Mouse (Mus musculus): ENCODE measurements around the gene Ccnf.

- TF ChIP-seq SMC3 (IDR thresholded peaks at IDR 0.05; ENCODE audit: low read depth, low read length) (no peak), CTCF (IDR thresholded peaks at IDR 0.05 in 2 of 3, conservative IDR thresholded peaks at IDR 0.05 in 1 of 3; ENCODE audit: control insufficient read depth in 1 of 3, insufficient read depth in 1 of 3, low read depth in 2 of 3, low read length in 3 of 3, poor library complexity in 1 of 3, severe bottlenecking in 1 of 3) (no peak), MAFK (IDR thresholded peaks at IDR 0.05; ENCODE audit: borderline replicate concordance, low read depth, low read length) (no peak), GATA1 (IDR thresholded peaks at IDR 0.05; ENCODE audit: low read depth, low read length) (no peak), POLR2A (IDR thresholded peaks at IDR 0.05; ENCODE audit: control insufficient read depth in 1 of 2, insufficient read depth in 1 of 2, low read depth in 1 of 2, low read length in 2 of 2, poor library complexity in 1 of 2) (no peak), CHD1 (IDR thresholded peaks at IDR 0.05; ENCODE audit: low read depth, low read length) (no peak)
Measured at GRCm38 (mm10) chr17:24201092-24201491, 50.2 kb downstream of the Ccnf start.
